Mouse (Mus musculus): ENCODE measurements around the gene Gm11213. TPM values are rescaled to one million over a fixed set of nuclear protein-coding genes. Genes with fewer than 3 reads are reported as not detected.

Gene Gm11213
- total and polyA plus RNA-seq, 2 experiments from 2014 or later: not detected

DNA sequence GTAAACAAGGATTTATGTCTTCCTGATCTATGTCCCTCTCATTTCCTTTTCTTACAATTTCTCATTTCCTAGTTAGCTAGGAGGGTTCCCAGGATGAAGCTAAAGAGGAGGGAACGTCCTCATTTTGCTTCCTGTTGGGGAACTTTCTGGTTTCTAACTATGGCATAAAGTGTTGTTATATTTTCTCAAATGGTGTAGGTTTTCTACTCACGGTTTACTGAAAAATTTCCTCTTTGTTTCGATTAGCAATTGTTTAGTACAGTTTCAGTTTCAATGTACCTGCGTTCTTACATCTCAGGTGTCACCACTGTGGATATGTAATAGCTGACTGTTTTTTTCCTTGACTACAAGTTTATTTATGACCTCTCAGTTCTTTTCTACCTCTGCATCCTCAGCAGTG, 14.5 kb downstream of the Gm11213 start:
- H3K9me3 ChIP-seq (replicated peaks; ENCODE audit: control insufficient read depth, low read length): no peaks in the 10 kb centered on the region
- no peaks in the 10 kb centered on the region for H3K36me3 ChIP-seq (replicated peaks; ENCODE audit: control insufficient read depth, insufficient read depth, low read length)
- no peak for DNase-seq (ENCODE audit: low spot score)
- no peak for TF ChIP-seq CTCF (IDR thresholded peaks at IDR 0.05; ENCODE audit: low read depth)
- TF ChIP-seq EP300 (IDR thresholded peaks at IDR 0.05; ENCODE audit: low read depth): no peak
- no peak overlapping the region for H3K4me2 ChIP-seq (ENCODE audit: low read depth, low read length)
- ATAC-seq (ENCODE audit: insufficient read depth, low read depth): no peak
- no peaks in the 10 kb centered on the region for H3K27me3 ChIP-seq (ENCODE audit: control insufficient read depth, insufficient read depth, low read length)
- no peak overlapping the region for H3K4me3 ChIP-seq (ENCODE audit: low read depth, low read length)
- WGBS: 82% methylated on average over 4 of the region's 4 CpGs
- H3K4me1 ChIP-seq (ENCODE audit: control insufficient read depth, insufficient read depth): peaks cover 13% of the 10 kb centered on the region
- no peak overlapping the region for H3K9ac ChIP-seq (replicated peaks; ENCODE audit: low read depth, low read length)
- H3K27ac ChIP-seq (ENCODE audit: low read depth): no peak overlapping the region

GRCm38 (mm10) chr4:63589987-63590386, 15.1 kb downstream of the Gm11213 start:
- DNase-seq (ENCODE audit: low spot score): no peak
- no peak overlapping the region for H3K9ac ChIP-seq (replicated peaks; ENCODE audit: low read depth, low read length)
- H3K4me1 ChIP-seq (ENCODE audit: control insufficient read depth, insufficient read depth): peaks cover 8% of the 10 kb centered on the region
- H3K9me3 ChIP-seq (replicated peaks; ENCODE audit: control insufficient read depth, low read length): no peaks in the 10 kb centered on the region
- H3K27me3 ChIP-seq (ENCODE audit: control insufficient read depth, insufficient read depth, low read length): no peaks in the 10 kb centered on the region
- ATAC-seq (ENCODE audit: insufficient read depth, low read depth): no peak
- no peak overlapping the region for H3K4me3 ChIP-seq (ENCODE audit: low read depth, low read length)
- 71% methylated on average over 7 of the region's 7 CpGs for WGBS
- no peaks in the 10 kb centered on the region for H3K36me3 ChIP-seq (replicated peaks; ENCODE audit: control insufficient read depth, insufficient read depth, low read length)
- TF ChIP-seq CTCF (IDR thresholded peaks at IDR 0.05; ENCODE audit: low read depth) (no peak), EP300 (IDR thresholded peaks at IDR 0.05; ENCODE audit: low read depth) (no peak)
- H3K27ac ChIP-seq (ENCODE audit: low read depth): no peak overlapping the region
- no peak overlapping the region for H3K4me2 ChIP-seq (ENCODE audit: low read depth, low read length)

- DNase-seq (ENCODE audit: low spot score) (no peak), ATAC-seq (ENCODE audit: insufficient read depth, low read depth) (no peak)
- TF ChIP-seq CTCF (IDR thresholded peaks at IDR 0.05; ENCODE audit: low read depth) (no peak), EP300 (IDR thresholded peaks at IDR 0.05; ENCODE audit: low read depth) (no peak)
- WGBS: 89% methylated on average over 2 of the region's 2 CpGs
- no peaks in the 10 kb centered on the region for H3K4me1 ChIP-seq (ENCODE audit: control insufficient read depth, insufficient read depth)
- H3K4me3 ChIP-seq (ENCODE audit: low read depth, low read length): no peak overlapping the region
- peaks cover 6% of the 10 kb centered on the region; the same call in 1 of the 2 replicates for H3K36me3 ChIP-seq (replicated peaks; ENCODE audit: control insufficient read depth, insufficient read depth, low read length)
- H3K9me3 ChIP-seq (replicated peaks; ENCODE audit: control insufficient read depth, low read length): no peaks in the 10 kb centered on the region
- H3K27ac ChIP-seq (ENCODE audit: low read depth): no peak overlapping the region
- H3K27me3 ChIP-seq (ENCODE audit: control insufficient read depth, insufficient read depth, low read length): no peaks in the 10 kb centered on the region
- H3K9ac ChIP-seq (replicated peaks; ENCODE audit: low read depth, low read length): no peak overlapping the region
- no peak overlapping the region for H3K4me2 ChIP-seq (ENCODE audit: low read depth, low read length)
Observed at GRCm38 (mm10) chr4:63586240-63586639, 18.8 kb downstream of the Gm11213 start.

- H3K4me3 ChIP-seq (ENCODE audit: low read depth, low read length): no peak overlapping the region
- no peak for TF ChIP-seq EP300 (IDR thresholded peaks at IDR 0.05; ENCODE audit: low read depth)
- no peak for TF ChIP-seq CTCF (IDR thresholded peaks at IDR 0.05; ENCODE audit: low read depth)
- H3K4me2 ChIP-seq (ENCODE audit: low read depth, low read length): no peak overlapping the region
- no peak overlapping the region for H3K9ac ChIP-seq (replicated peaks; ENCODE audit: low read depth, low read length)
- H3K27me3 ChIP-seq (ENCODE audit: control insufficient read depth, insufficient read depth, low read length): no peaks in the 10 kb centered on the region
- no peaks in the 10 kb centered on the region for H3K9me3 ChIP-seq (replicated peaks; ENCODE audit: control insufficient read depth, low read length)
- no peaks in the 10 kb centered on the region for H3K4me1 ChIP-seq (ENCODE audit: control insufficient read depth, insufficient read depth)
- no peak for ATAC-seq (ENCODE audit: insufficient read depth, low read depth)
- H3K36me3 ChIP-seq (replicated peaks; ENCODE audit: control insufficient read depth, insufficient read depth, low read length): peaks cover 6% of the 10 kb centered on the region; the same call in 1 of the 2 replicates
- WGBS: 92% methylated on average over 10 of the region's 10 CpGs
- no peak overlapping the region for H3K27ac ChIP-seq (ENCODE audit: low read depth)
- DNase-seq (ENCODE audit: low spot score): no peak
Observed at GRCm38 (mm10) chr4:63585216-63585615, 19.8 kb downstream of the Gm11213 start.

DNA sequence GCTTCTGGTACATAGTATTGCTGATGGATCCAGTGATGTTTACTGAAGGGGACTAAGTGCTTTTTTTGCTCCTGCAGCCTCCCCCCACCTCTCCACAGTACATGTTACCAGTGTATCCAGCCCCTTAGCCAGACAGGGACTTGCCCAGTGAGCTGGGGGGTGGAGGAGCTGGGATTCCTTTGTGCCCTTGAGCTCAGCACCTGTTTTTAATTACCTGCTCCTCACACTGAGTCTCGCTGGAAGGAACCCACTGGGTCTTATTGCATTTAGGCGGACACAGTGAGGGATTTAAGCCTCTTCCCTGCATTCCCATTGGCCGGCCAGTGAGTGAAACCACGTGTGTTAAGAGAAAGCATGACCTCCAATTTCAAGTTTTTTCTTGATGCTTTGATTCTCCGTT, 22.5 kb downstream of the Gm11213 start:
- 80% methylated on average over 5 of the region's 5 CpGs for WGBS
- no peak for ATAC-seq (ENCODE audit: insufficient read depth, low read depth)
- no peaks in the 10 kb centered on the region for H3K9me3 ChIP-seq (replicated peaks; ENCODE audit: control insufficient read depth, low read length)
- H3K4me3 ChIP-seq (ENCODE audit: low read depth, low read length): no peak overlapping the region
- DNase-seq (ENCODE audit: low spot score): no peak
- no peak for TF ChIP-seq CTCF (IDR thresholded peaks at IDR 0.05; ENCODE audit: low read depth)
- TF ChIP-seq EP300 (IDR thresholded peaks at IDR 0.05; ENCODE audit: low read depth): no peak
- no peaks in the 10 kb centered on the region for H3K27me3 ChIP-seq (ENCODE audit: control insufficient read depth, insufficient read depth, low read length)
- H3K4me1 ChIP-seq (ENCODE audit: control insufficient read depth, insufficient read depth): no peaks in the 10 kb centered on the region
- peaks cover 7% of the 10 kb centered on the region; the same call in 1 of the 2 replicates for H3K36me3 ChIP-seq (replicated peaks; ENCODE audit: control insufficient read depth, insufficient read depth, low read length)
- no peak overlapping the region for H3K9ac ChIP-seq (replicated peaks; ENCODE audit: low read depth, low read length)
- no peak overlapping the region for H3K27ac ChIP-seq (ENCODE audit: low read depth)
- H3K4me2 ChIP-seq (ENCODE audit: low read depth, low read length): no peak overlapping the region

- no peak for ATAC-seq (ENCODE audit: insufficient read depth, low read depth)
- WGBS: 58% methylated on average over 6 of the region's 6 CpGs
Observed at GRCm38 (mm10) chr4:63580078-63580477, 25.0 kb downstream of the Gm11213 start.

More at GRCm38 (mm10) chr4:63580078-63580477, 25.0 kb downstream of the Gm11213 start:
- H3K27ac ChIP-seq (ENCODE audit: low read depth): no peak overlapping the region
- H3K4me3 ChIP-seq (ENCODE audit: low read depth, low read length): no peak overlapping the region
- no peak overlapping the region for H3K4me2 ChIP-seq (ENCODE audit: low read depth, low read length)
- H3K27me3 ChIP-seq (ENCODE audit: control insufficient read depth, insufficient read depth, low read length): no peaks in the 10 kb centered on the region
- peaks cover 10% of the 10 kb centered on the region; the same call in 1 of the 2 replicates for H3K36me3 ChIP-seq (replicated peaks; ENCODE audit: control insufficient read depth, insufficient read depth, low read length)
- H3K4me1 ChIP-seq (ENCODE audit: control insufficient read depth, insufficient read depth): no peaks in the 10 kb centered on the region
- no peaks in the 10 kb centered on the region for H3K9me3 ChIP-seq (replicated peaks; ENCODE audit: control insufficient read depth, low read length)
- TF ChIP-seq EP300 (IDR thresholded peaks at IDR 0.05; ENCODE audit: low read depth) (no peak), CTCF (IDR thresholded peaks at IDR 0.05; ENCODE audit: low read depth) (no peak)
- H3K9ac ChIP-seq (replicated peaks; ENCODE audit: low read depth, low read length): no peak overlapping the region
- DNase-seq (ENCODE audit: low spot score): no peak
